Mouse (Mus musculus) limb, embryonic 14.5 days (tissue): ENCODE measurements around the gene Rrbp1. TPM values are rescaled to one million over a fixed set of nuclear protein-coding genes. Genes with fewer than 3 reads are reported as not detected.

ENCODE experiments used
- ATAC-seq: fragments of 200-750 bp; cut with Nextera tagmentation; 2 replicates; pipeline ENCODE4 v1.8.0; 2017; ENCODE audit warnings: low read depth, moderate number of reproducible peaks, moderate TSS enrichment; ENCODE audit not compliant: low FRiP score
- DNase-seq: peaks from one replicate; pipeline ENCODE4 v3.0.0-alpha.2; 2015; ENCODE audit warnings: low spot score
- H3K27ac ChIP-seq: fragments of 300-500 bp; sonication (generic); replicated peaks from 2 replicates; pipeline ENCODE4 v1.5.1; 2014; ENCODE audit warnings: low read depth, mild to moderate bottlenecking, low read length, moderate library complexity, mixed read lengths
- H3K27me3 ChIP-seq: fragments of 300-500 bp; sonication (generic); 2 replicates; pipeline ENCODE4 v1.6.1; 2014; ENCODE audit warnings: low read length, mixed read lengths; ENCODE audit not compliant: control insufficient read depth, insufficient read depth
- H3K36me3 ChIP-seq: fragments of 300-500 bp; sonication (generic); 2 replicates; pipeline ENCODE4 v1.6.1; 2014; ENCODE audit warnings: mild to moderate bottlenecking, low read length, moderate library complexity, mixed read lengths; ENCODE audit not compliant: control insufficient read depth, insufficient read depth
- H3K4me1 ChIP-seq: fragments of 300-500 bp; sonication (generic); 2 replicates; pipeline ENCODE4 v1.6.1; 2014; ENCODE audit warnings: antibody characterized with exemption, low read length, mixed read lengths; ENCODE audit not compliant: control insufficient read depth, insufficient read depth
- H3K4me2 ChIP-seq: fragments of 300-500 bp; sonication (generic); replicated peaks from 2 replicates; pipeline ENCODE4 v1.6.1; 2014; ENCODE audit warnings: low read depth, mild to moderate bottlenecking, low read length, moderate library complexity; ENCODE audit not compliant: severe bottlenecking
- H3K4me3 ChIP-seq: fragments of 300-500 bp; sonication (generic); replicated peaks from 2 replicates; pipeline ENCODE4 v1.5.1; 2014; ENCODE audit warnings: low read length
- H3K9ac ChIP-seq: fragments of 300-500 bp; sonication (generic); 2 replicates; pipeline ENCODE4 v1.6.1; 2014; ENCODE audit warnings: mild to moderate bottlenecking, low read depth, low read length, moderate library complexity; ENCODE audit not compliant: severe bottlenecking
- H3K9me3 ChIP-seq: fragments of 300-500 bp; sonication (generic); 2 replicates; pipeline ENCODE4 v1.6.1; 2016; ENCODE audit warnings: low read length; ENCODE audit not compliant: control insufficient read depth
- POLR2A ChIP-seq: fragments of 200-500 bp; IDR thresholded peaks from 2 replicates; pipeline ENCODE4 v1.8.0; 2012; ENCODE audit warnings: inconsistent platforms, mild to moderate bottlenecking, moderate library complexity, borderline replicate concordance; ENCODE audit not compliant: insufficient read depth, insufficient read length; ENCODE audit errors: extremely low read depth
- WGBS: fragments of 180-500 bp; shearing (Covaris S2); extraction: QIAGEN DNeasy Blood & Tissue Kit; methylation state at CpG from one replicate; pipeline ENCODE4 v1.1.7; 2014; 5-methylcytosine and 5-hydroxymethylcytosine counted together
- polyA plus RNA-seq, 2 experiments: library from polyadenylated mRNA; depleted of rRNA in 1 of 2; stranded (reverse) in 1 of 2; unstranded in 1 of 2; fragments of >200 nt; fragmentation: Nextera tagmentation in 1 of 2; extraction: Ambion mirVana in 1 of 2; gene quantifications; 2 replicates each; pipeline versions ENCODE4 v1.2.1 to v1.2.3; 2012 to 2014

Gene Rrbp1
- polyA plus RNA-seq, 2 experiments = 200 to 325 TPM

DNA sequence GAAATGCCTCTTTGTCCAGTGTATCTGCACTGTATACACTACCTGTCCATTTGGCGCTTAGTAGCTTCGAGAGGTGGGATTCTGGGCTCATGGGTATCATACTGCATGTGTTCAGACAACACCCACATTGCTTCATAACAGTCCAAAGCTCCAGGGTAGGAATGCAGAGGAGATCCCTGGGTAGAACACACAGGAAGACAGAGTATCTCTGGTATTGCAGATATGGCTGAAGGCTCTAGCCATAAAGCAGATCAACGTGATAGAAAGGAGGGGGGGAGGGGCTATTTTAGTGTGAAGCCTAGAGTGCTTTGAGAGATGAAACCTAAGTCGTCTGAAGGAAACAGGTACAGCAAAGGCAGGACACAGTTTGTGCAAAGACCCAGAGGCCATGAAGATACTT lies 15.4 kb upstream of the Rrbp1 start:
- no peak for DNase-seq
- TF ChIP-seq POLR2A = no peak
- WGBS = 69% methylated on average over 4 of the region's 4 CpGs
- H3K9ac ChIP-seq = no peak overlapping the region
- no peaks in the 10 kb centered on the region for H3K36me3 ChIP-seq
- H3K9me3 ChIP-seq = no peaks in the 10 kb centered on the region
- H3K4me1 ChIP-seq = no peaks in the 10 kb centered on the region
- no peak overlapping the region for H3K27ac ChIP-seq
- H3K4me3 ChIP-seq = no peak overlapping the region
- H3K27me3 ChIP-seq = no peaks in the 10 kb centered on the region
- ATAC-seq = no peak
- H3K4me2 ChIP-seq = no peak overlapping the region

DNA sequence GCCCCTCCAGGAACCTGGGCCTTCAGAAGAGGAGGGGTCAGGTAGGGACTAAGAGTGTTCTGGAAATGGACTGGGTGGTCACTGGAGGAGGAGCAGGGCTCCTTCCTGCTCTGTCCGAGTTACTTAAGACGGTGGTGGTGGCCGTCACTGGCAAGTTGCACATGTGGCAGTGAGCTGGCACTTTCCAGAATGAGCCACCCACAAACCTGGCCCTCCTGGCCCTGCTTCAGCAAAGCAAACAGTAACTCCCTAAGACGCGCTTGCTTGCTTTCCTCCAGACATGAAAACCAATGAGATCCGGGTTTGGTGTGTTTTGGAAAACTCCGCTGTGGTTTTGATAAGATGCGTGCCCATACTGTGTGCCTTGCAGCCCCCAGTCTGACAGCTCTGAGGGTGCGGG lies 14.3 kb upstream of the Rrbp1 start:
- 83% methylated on average over 9 of the region's 9 CpGs for WGBS
- Histone ChIP-seq H3K9ac (no peak overlapping the region), H3K4me2 (no peak overlapping the region), H3K9me3 (no peaks in the 10 kb centered on the region), H3K4me1 (no peaks in the 10 kb centered on the region), H3K36me3 (no peaks in the 10 kb centered on the region), H3K27me3 (no peaks in the 10 kb centered on the region), H3K4me3 (no peak overlapping the region), H3K27ac (no peak overlapping the region)
- DNase-seq = no peak
- ATAC-seq = no peak
- TF ChIP-seq POLR2A = no peak

DNA sequence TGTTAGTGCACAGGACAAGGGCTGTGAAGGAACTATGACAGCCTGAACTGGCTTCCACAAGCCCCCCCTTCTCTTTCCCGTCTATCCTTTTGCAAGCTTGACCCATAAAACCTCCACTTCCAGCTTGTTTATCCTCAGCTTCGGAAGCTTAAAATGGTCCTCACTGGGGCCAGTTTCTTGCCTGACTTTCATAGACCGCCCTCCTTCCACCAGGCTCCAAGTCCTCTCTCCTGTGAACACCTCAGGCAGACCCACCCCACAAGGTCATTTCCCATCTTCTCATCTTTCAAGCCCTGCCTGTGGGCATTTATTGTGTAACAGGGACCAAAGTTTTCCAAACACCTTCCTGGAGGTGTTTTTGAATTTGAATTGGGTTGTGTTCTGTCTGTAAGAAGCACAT lies 11.4 kb upstream of the Rrbp1 start:
- no peak overlapping the region for H3K4me3 ChIP-seq
- H3K27ac ChIP-seq = no peak overlapping the region
- no peak overlapping the region for H3K9ac ChIP-seq
- no peak for TF ChIP-seq POLR2A
- no peaks in the 10 kb centered on the region for H3K9me3 ChIP-seq
- DNase-seq (no peak), ATAC-seq (no peak)
- H3K27me3 ChIP-seq = no peaks in the 10 kb centered on the region
- no peaks in the 10 kb centered on the region for H3K36me3 ChIP-seq
- H3K4me1 ChIP-seq = no peaks in the 10 kb centered on the region
- H3K4me2 ChIP-seq = no peak overlapping the region
- 55% methylated on average over 3 of the region's 3 CpGs for WGBS

GRCm38 (mm10) chr2:144019971-144020370 lies 8.9 kb upstream of the Rrbp1 start:
- DNase-seq = no peak

DNA sequence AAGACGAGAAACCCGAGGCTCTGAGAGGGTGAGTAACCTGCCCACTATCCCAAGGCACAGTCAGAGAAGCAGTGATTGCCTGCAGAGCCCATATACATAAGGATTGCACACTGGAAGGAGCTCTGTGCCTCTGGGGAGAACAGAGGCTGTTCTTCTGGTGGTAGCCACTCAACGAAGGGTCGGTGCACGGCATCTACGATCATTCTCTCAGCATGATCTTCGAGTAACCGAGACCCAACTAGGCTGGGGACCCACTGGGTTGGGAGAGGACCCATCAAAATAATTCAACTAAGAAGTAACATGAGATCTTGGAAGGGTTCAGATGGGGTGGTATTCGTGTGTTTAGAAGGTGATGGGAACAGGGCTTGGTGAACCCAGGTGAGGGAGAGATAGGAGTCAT lies 4.8 kb upstream of the Rrbp1 start:
- Histone ChIP-seq H3K4me3 (no peak overlapping the region), H3K4me2 (no peak overlapping the region), H3K36me3 (no peaks in the 10 kb centered on the region), H3K27ac (no peak overlapping the region), H3K27me3 (no peaks in the 10 kb centered on the region), H3K9ac (no peak overlapping the region), H3K4me1 (no peaks in the 10 kb centered on the region), H3K9me3 (no peaks in the 10 kb centered on the region)
- WGBS = 85% methylated on average over 9 of the region's 9 CpGs
- TF ChIP-seq POLR2A = no peak
- DNase-seq (no peak), ATAC-seq (no peak)

More at GRCm38 (mm10) chr2:144019971-144020370, 8.9 kb upstream of the Rrbp1 start:
- H3K9me3 ChIP-seq = no peaks in the 10 kb centered on the region
- H3K27me3 ChIP-seq = no peaks in the 10 kb centered on the region
- WGBS = 57% methylated on average over 2 of the region's 2 CpGs
- H3K27ac ChIP-seq = no peak overlapping the region
- no peaks in the 10 kb centered on the region for H3K4me1 ChIP-seq
- H3K36me3 ChIP-seq = no peaks in the 10 kb centered on the region
- no peak for ATAC-seq
- no peak overlapping the region for H3K4me3 ChIP-seq
- no peak overlapping the region for H3K4me2 ChIP-seq
- H3K9ac ChIP-seq = no peak overlapping the region
- TF ChIP-seq POLR2A = no peak

DNA sequence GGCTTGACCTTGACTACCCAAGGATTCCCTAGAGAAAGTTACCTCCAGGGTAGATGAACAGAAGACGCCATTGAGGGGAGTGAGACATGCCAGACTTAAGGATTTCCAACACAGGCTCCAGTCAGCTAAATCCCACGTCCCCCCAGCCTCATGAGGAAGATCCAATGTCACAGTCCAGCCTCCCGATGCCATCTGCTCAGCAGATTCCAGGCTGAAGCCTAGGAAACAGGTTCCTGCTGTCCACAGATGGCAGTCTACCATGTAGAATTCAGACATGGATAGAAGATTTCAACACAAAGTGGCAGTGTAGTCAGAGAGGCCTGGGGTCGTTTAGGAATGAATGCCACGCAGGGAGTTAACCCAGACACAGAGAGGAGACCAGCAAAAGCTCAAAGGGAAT lies 3.4 kb upstream of the Rrbp1 start:
- no peak overlapping the region for H3K4me2 ChIP-seq
- no peaks in the 10 kb centered on the region for H3K9me3 ChIP-seq
- 61% methylated on average over 5 of the region's 5 CpGs for WGBS
- H3K9ac ChIP-seq = no peak overlapping the region
- DNase-seq (no peak), ATAC-seq (no peak)
- no peak for TF ChIP-seq POLR2A
- no peak overlapping the region for H3K27ac ChIP-seq
- H3K4me3 ChIP-seq = no peak overlapping the region
- H3K36me3 ChIP-seq = no peaks in the 10 kb centered on the region
- H3K4me1 ChIP-seq = peaks cover 3% of the 10 kb centered on the region
- no peaks in the 10 kb centered on the region for H3K27me3 ChIP-seq
